Mouse (Mus musculus) heart, postnatal 0 days (tissue): Measurements from ENCODE around the gene Brd3.

Source experiments
- CTCF ChIP-seq: IDR thresholded peaks from 2 replicates; pipeline ENCODE4 v1.5.1; 2016; ENCODE audit warnings: antibody characterized with exemption, control low read depth, low read depth
- EP300 ChIP-seq: IDR thresholded peaks from 2 replicates; pipeline ENCODE4 v1.6.1; 2016; ENCODE audit warnings: antibody characterized with exemption, low read depth

GRCm38 (mm10) chr2:27417648-27418153, 89.8 kb downstream of the Brd3 start:
- TF ChIP-seq CTCF (no peak), EP300 (no peak)
